Mouse (Mus musculus): ENCODE results near the gene Atad1. TPM values are rescaled to one million over a fixed set of nuclear protein-coding genes. Genes with fewer than 3 reads are reported as not detected.
"Not testable (repeated sequence)": the region's sequence is repeated elsewhere in the genome, so short reads cannot be mapped to it uniquely, and the experiment has no call there.

Atad1 gene
- polyA plus RNA-seq, 1 experiment: 15.0 TPM

- no peak for DNase-seq (ENCODE audit: low read depth)
These were observed 9.8 kb upstream of the Atad1 start for GRCm38 (mm10) chr19:32749425-32749824.

DNA sequence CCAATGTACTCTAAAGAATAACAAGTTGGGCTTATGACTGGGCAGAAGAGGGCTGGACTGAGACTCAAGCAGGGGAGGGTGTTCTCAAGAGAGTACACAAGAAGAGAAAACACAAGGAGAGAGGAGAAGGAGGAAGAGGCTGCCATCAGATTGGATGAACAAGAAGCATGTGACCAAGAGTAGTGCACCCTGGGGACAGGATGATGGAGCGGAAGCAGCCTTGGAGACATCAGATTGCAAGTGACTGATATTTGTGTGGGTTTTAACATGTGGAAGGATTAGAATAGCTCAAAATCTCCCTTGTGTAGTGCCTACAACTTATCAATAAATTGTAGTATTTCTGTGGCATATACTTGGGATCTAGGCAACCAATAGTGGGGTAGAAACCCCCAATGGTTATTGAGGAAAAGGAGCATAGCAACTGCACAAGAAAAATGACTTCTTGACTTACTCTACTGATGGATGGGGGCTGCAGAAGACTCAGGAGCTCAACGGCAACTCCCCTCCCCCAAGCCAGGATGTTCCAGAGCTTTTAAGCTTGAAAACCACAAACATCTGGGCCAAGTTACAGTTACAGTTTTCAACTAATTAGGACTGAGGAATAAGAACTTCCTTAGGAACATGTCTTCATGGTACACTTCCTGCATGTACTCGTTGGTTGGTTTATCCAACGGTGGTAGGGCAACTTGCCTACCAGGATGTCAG lies 1.2 kb upstream of the Atad1 start:
- no peak for DNase-seq (ENCODE audit: low read depth)

DNA sequence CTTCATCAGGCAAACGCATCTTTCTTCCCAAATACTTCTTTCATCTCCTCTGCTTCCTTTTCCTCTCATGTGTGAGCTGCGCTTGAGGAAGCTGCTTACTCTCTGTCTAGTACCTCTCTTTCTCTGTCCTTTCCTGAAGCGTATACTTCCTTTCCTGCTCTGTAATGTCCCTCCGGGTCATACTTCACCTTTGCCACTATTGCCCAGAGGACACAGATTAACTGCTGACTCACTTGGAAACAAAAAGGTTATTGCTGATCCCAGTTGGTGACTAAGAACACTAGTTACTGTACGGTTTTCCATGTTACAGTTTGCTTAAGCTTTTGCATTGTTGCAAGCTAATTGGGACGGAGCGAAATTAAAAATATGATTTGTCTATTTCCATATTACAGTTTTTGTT lies 1.7 kb downstream of the Atad1 start:
- no peak for DNase-seq (ENCODE audit: low read depth)

DNA sequence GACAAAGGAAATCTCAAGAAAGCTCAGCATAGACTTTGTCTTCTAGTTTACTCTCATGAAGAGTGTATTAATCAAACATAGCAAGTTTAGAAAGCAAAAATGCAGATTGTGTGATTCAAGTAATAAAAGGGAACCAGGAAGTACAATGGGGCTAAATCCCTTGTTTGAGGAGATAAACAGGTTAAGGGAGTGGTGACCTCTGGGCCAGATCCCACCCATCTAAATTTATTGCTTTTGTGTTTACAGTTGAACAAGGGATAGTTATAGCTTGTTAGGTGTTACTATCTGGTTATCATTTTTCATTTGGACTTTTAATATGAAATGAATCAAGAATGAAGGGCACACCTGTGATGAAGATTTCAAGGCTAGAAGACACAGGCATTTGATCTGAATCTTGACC lies 6.7 kb downstream of the Atad1 start:
- DNase-seq (ENCODE audit: low read depth): no peak

DNA sequence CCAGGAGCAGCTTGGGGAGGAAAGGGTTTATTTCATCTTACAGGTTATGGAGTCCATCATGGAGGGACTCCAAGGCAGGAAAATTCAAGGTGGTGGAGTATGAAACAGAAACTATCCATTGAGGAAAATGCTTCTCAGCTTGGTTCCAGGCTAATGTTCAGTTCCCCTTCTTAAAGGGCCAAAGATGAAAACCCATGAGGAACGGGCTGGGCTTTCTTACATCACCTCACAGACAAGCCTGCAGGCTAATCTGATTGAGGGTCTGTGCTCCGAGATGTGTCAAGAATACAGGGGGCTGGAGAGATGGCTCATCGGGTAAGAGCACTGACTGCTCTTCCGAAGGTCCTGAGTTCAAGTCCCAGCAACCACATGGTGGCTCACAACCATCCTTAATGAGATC lies 9.8 kb downstream of the Atad1 start:
- DNase-seq (ENCODE audit: low read depth): no peak

DNA sequence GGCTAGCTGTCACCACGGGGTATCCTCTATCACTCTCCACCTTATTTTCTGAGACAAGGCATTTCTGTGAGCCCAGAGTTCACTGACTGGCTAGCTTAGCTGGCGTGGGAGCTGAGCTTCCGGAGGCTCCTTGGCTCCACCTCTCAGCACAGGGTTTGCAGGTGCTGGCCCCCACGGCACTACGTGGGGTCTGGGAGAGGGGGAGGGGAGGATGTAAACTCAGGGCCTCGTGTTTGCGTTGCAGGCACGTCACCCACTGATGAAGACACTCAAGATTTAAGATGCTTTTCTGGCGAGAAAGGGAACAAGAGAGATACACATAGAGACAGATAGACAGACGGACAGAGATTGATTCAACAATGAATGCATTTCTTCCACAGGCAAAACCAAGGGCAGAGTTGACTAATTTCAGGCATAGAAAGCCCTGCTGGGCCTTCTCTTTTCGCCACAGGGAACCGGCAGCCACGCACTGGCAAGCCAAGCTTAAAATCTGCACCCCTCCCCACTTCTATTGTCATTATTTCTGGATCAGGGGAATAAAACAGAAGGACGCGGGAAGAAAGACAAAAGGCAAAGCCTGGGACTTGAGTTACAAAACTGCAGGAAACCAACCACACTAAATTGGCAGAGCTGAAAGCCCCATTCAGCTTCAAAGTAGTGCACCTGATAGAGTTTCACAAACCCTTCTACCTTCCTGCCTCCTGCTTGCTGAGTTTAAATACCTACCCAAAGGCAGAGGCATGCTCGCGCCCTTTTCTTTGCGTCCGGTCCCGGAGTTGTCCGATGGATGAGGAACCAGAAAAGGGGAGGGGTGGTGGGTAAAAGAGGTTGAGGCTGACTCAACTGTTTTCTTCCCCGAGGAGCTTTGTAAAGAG lies 12.9 kb downstream of the Atad1 start:
- no peak for DNase-seq (ENCODE audit: low read depth)

DNA sequence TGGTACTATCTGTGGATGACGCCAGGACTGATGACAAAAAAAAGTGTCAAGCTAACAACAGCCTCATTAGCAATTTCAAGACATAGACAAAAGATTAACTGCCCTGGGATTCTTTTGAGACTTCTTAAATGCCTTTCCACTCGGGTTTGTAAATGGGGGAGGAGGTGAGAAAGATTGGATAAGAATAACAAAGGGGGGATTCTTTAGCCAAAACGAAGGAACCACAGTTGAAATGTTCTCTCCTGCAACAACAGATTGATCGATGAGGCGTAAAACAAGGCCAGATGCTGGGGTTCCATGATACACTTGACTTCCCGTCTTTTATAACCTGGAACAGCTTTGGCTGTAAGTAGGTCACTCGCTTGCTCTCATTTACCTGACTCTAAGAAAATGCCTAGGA lies 15.8 kb downstream of the Atad1 start:
- DNase-seq (ENCODE audit: low read depth): no peak

- no peak for DNase-seq (ENCODE audit: low read depth)
These were observed 19.3 kb downstream of the Atad1 start for GRCm38 (mm10) chr19:32720319-32720718.

DNA sequence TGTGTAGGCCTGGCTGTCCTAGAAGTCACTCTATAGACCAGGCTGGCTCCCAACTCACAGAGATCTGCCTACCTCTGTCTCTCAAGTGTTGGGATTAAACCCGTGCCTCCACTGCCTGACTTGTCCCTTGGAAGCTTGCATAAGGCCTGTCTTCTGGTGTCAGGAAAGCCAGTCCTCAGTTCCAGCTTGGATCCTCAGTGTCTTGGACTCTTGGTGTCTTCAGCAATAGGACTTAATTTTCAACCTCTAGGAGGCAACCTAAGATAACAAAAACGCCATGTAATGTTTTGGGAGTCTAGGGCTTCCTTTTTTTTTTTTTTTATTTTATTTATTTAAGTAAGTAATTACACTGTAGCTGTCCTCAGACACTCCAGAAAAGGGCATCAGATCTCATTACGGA lies 22.0 kb downstream of the Atad1 start:
- no peak for DNase-seq (ENCODE audit: low read depth)

DNA sequence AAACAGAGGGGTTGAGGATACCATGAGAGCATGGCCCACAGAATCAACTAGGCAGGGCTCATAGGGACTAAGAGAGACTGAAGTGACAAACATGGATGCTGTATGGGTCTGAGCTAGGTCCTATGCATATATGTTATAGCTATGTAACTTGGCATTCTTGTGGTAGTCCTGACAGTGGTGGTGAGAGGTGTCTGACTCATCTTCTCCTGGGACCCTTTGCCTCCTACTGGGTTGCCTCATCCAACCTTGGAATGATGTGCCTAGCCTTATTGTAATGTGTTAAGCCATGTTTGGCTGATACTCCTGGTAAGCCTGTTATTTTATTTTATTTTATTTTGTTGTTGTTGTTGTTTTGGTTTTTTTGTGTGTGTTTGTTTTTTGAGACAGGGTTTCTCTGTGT lies 23.9 kb downstream of the Atad1 start:
- no peak for DNase-seq (ENCODE audit: low read depth)

DNA sequence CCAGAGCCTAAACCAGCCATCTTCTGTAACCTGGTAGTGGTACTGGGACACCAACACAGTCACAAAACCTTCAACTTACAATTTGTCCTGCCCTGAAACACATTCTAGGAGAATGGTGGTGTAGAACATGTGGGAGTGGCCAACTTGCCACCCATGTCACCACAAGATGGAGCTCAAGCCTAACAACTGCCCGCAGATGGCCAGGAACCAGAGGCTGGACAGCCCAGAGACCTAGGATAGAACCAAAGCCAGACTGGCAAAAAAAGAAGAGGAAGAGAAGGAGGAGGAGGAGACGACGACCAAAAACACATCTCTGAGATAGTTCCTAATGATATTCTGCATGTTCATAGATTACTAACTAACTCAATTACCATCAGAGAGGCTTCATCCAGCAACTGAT lies 24.4 kb downstream of the Atad1 start:
- DNase-seq (ENCODE audit: low read depth): no peak

GRCm38 (mm10) chr19:32713471-32713870 lies 26.1 kb downstream of the Atad1 start:
- DNase-seq (ENCODE audit: low read depth): no peak

DNA sequence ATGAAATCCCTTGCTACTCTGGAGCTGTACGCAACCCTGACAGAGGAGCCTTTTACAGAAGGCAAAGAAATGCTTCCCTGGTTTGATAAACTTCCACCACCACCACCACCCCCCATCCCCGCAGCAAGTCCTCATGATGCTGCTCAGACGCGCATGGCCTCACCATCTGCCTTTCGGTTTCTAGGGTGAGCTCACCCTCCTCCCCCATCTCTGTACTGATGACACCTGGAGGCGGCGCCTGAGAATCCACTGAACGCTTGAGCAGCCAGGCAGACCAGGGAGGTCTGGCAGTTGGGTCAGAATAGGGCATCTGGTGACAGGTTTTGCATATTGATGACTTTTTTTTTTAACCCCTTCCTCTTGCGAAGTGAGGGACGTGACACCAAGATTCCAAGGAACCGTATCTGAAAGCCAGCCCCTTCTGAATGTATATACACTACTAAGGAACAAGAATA lies 27.0 kb downstream of the Atad1 start:
- peak; percentile 24 for DNase-seq (ENCODE audit: low read depth)

DNA sequence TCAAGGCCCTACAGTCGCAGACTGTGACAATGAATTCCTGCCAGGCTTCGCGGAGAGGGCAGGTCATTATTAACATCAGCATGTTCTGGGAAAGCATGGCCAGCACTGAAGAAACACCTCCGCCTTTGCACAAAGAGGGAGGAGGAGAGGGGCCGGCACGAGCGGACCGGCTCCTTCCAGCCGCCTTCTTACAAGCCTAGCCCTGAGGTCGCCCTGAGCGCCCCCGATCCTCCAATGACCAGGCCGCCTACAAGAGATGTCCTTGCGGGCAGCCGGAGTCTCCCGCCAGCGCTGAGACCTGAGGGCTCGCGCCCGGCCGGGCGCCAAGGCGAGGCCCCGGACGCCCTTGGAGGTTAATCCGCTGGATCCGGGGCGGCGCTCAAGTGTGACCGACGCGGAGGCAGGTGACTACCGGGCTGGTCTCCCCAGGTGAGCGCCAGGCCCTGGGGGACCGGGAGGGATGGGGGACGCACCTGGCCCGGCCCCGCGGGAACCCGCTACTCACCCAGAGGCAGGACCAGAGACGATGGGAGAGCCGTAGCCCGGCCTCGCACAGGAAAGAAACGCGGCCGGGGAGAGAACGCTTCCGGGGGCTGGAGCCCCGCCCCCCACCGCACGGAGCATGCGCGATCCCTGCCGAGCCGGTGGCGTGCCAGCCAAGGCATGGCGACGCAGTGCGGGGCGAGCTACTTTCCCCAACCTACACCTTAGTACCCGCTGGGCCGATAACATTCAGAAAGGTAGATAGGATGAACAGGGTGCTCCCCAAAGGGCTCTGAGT lies 27.6 kb downstream of the Atad1 start:
- peak; percentile 26 for DNase-seq (ENCODE audit: low read depth)

DNA sequence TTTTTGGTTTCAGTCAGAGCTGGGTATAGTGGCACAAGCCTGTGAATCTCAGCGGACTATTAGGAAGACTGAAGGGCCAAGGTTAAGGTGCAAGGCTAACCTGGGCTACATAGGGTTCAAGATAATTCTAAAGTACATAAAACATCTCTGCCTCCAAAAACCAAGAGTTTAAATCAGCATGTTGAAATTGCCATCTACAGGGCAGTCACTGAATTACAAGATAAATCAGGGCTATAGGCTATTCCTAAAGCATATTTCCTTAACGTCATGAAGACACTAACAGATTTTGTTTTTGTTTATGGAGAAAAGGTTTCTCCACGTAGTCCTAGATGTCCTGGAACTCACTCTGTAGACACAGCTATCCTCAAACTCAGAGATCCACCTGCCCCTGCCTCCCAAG lies 29.3 kb downstream of the Atad1 start:
- DNase-seq (ENCODE audit: low read depth): no peak

DNA sequence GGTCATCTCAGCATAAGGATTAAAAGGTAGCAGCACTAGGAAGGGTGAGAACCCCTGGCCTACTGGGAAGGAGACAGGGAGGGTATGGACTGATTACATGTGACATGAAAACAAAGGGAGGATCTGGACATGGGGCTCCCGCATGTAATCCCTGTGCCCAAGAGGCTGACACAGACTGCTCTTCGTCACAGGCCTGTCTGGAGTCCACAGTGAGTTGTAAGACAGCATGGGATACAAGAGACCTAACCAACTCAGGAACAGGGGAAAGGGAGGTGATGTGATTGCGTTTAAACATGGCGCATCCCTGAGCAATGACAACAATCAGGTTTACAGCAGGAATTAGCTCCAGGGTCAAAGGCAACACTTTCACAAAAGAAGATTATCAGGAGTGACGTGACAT lies 30.6 kb downstream of the Atad1 start:
- no peak for DNase-seq (ENCODE audit: low read depth)

- no peak for DNase-seq (ENCODE audit: low read depth)
These were observed 37.4 kb downstream of the Atad1 start for GRCm38 (mm10) chr19:32702191-32702590.

DNA sequence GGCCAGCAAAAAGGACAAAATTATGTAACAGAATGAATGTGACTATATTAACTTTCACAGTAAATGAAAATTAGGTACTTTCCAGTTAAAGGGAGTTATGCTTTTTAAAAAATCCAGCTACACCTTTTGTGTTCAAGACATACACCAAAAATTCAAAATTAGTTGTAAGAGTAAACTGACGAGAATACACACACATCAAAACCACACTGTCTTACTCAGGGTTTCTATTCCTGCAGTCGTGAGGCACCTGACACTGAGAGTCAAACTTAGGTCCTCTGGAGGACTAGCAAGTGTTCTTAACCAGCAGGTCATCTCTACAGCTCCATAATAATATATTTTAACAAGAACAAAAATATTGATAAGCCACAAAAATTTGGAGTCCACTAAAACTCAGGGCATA lies 42.9 kb downstream of the Atad1 start:
- no peak for DNase-seq (ENCODE audit: low read depth)

DNA sequence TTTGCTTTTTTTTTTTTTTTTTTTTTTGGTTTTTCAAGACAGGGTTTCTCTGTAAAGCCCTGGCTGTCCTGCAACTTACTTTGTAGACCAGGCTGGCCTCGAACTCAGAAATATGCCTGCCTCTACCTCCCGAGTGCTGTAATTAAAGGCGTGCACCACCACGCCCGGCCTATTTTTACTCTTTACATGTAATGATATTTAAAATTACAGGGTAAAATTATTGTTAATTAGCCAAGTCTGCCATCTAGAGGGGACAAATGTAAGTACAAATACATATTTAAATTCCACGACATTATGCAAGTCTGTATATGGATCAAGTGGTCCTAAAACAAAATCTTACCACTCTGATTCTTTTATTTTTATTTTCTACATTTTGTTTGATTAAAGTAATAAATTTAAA lies 49.9 kb downstream of the Atad1 start:
- no peak for DNase-seq (ENCODE audit: low read depth)

DNA sequence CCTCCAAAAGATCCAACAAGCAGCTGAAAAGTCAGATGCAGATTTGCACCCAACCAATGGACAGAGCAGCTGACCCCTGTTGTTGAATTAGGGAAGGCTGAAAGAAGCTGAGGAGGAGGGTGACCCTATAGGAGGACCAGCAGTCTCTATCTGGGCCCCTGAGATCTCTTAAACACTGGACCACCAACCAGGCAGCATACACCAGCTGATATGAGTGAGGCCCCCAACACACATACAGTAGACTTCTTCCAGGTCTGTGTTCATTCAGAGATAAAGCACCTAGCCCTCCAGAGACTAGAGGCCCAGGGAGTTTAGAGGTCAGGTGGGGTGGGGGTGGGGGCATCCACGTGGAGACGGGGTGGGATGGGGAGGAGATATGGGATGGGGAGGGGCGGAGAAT lies 51.4 kb downstream of the Atad1 start:
- not testable (repeated sequence) for DNase-seq (ENCODE audit: low read depth)

DNA sequence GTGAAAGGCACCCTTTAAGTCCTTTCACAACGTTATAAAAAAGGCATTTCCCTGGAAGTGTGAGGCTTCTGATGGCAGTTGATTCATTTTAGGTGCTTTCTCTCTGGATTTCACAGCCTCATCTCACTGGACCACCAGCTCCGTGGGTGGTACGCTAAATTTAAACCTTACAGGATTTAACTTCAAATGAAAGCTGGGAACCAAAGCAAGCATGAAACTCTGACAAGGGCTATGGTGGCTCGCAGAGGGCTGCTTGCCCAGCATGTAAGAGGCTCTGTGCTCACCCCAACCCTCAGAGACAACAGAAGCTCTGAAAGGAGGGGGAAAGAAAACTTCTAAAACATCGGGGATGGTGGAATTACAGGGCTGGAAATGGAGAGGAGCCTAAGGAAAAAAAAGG lies 51.9 kb downstream of the Atad1 start:
- DNase-seq (ENCODE audit: low read depth): no peak

DNA sequence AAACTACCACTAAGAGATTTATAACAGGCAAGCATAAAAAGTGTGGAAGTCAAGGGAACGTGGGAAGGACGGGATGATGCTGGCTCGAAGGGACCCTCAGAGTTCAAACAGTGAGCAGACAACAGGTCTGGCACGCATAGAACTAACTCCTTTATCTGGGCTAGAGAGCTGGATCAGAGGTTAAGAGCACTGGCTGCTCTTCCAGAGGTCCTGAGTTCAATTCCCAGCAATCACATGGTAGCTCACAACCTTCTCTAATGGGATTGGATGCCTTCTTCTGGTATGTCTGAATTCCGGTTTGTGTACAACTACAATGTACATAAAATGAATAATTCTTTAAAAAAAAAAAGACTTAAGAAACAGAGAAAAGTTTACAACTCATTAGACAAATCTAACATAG lies 56.5 kb downstream of the Atad1 start:
- DNase-seq (ENCODE audit: low read depth): no peak

- DNase-seq (ENCODE audit: low read depth): no peak
These were observed 58.7 kb downstream of the Atad1 start for GRCm38 (mm10) chr19:32680894-32681293.

All from gonadal fat pad, adult 2 months (tissue).